Mouse (Mus musculus) embryonic stem cell, embryonic (primary cell): ENCODE results near the gene Rab34.

Experiments
- CTCF ChIA-PET, 4 experiments: fragments of 300-600 bp in 2 of 4; fragments of 350-600 bp in 2 of 4; sonication (Branson Sonifier 250); formaldehyde crosslinking; loops; one replicate each; lab custom pipeline; 2022; ENCODE audit warnings: inconsistent platforms in 2 of 4; lab: Charles Lee
- POLR2A ChIA-PET, 4 experiments: fragments of 300-600 bp in 2 of 4; fragments of 350-600 bp in 2 of 4; sonication (Branson Sonifier 250); formaldehyde crosslinking; loops; one replicate each; lab custom pipeline; 2022; ENCODE audit warnings: antibody characterized with exemption in 4 of 4, inconsistent platforms in 1 of 4; lab: Charles Lee

The Rab34 gene

GRCm38 (mm10) chr11:78188331-78189233 lies at the start of gene Rab34:
Rab34 (plus strand) TSS chr11:78188430.
- ChIA-PET POLR2A (interaction anchor here (0.5 to 14.4 kb wide), 61 partner anchors 5 to 501 kb away, joined by 3 to 254 read pairs (median 4); partner anchors contain the start of genes 2610507B11Rik (in 3 of the 4), Nek8 (in 3 of the 4), Tlcd1 (in 3 of the 4) and Fam222b (in 1 of the 4)), CTCF (interaction anchor here in 2 of 4 experiments (0.5 to 1.7 kb wide), 6 partner anchors 11 to 776 kb away, joined by 3 to 8 read pairs (median 4); partner anchors contain the start of genes Nek8 (in 1 of the 2) and Tlcd1 (in 1 of the 2))

GRCm38 (mm10) chr11:78140665-78141064 lies 47.6 kb upstream of the Rab34 start:
- POLR2A ChIA-PET: interaction anchor here in 2 of 4 experiments (0.7 to 2.4 kb wide), 15 partner anchors 9 to 60 kb away, joined by 3 to 11 read pairs (median 3); partner anchors contain the start of genes Eral1 (in 1 of the 2) and Fam222b (in 1 of the 2)
- CTCF ChIA-PET: interaction anchor here in 1 of 4 experiments (0.7 to 1.7 kb wide), 2 partner anchors 18 to 38 kb away, joined by 3 to 4 read pairs; no protein-coding TSS in a partner anchor

- ChIA-PET CTCF (interaction anchor here in 1 of 4 experiments (0.7 to 1.0 kb wide), 4 partner anchors 15 to 124 kb away, joined by 3 to 5 read pairs (median 4); no protein-coding TSS in a partner anchor), POLR2A (interaction anchor here (0.6 to 8.0 kb wide), 19 partner anchors 10 to 129 kb away, joined by 3 to 83 read pairs (median 4); no protein-coding TSS in a partner anchor)
These were observed 44.7 kb upstream of the Rab34 start for GRCm38 (mm10) chr11:78143520-78143919.

GRCm38 (mm10) chr11:78146168-78146567 lies 42.1 kb upstream of the Rab34 start:
- ChIA-PET POLR2A (interaction anchor here (0.7 to 8.0 kb wide), 45 partner anchors 9 to 252 kb away, joined by 3 to 83 read pairs (median 5); partner anchors contain the start of genes Eral1 (in 2 of the 4), Fam222b (in 2 of the 4), Flot2 (in 2 of the 4) and Nek8 (in 2 of the 4)), CTCF (interaction anchor here (0.6 to 4.3 kb wide), 25 partner anchors 8 to 675 kb away, joined by 3 to 23 read pairs (median 4); partner anchors contain the start of genes Fam222b (in 2 of the 4) and Eral1 (in 1 of the 4))

GRCm38 (mm10) chr11:78146707-78147543 lies 41.3 kb upstream of the Rab34 start:
- ChIA-PET POLR2A (interaction anchor here (0.6 to 8.0 kb wide), 43 partner anchors 9 to 253 kb away, joined by 3 to 83 read pairs (median 4); partner anchors contain the start of genes Eral1 (in 2 of the 4), Fam222b (in 2 of the 4), Flot2 (in 2 of the 4) and Nek8 (in 2 of the 4)), CTCF (interaction anchor here (0.6 to 4.3 kb wide), 19 partner anchors 9 to 178 kb away, joined by 3 to 23 read pairs (median 4); partner anchors contain the start of genes Eral1 (in 1 of the 4), Nek8 (in 1 of the 4) and Tlcd1 (in 1 of the 4))

GRCm38 (mm10) chr11:78151161-78151560 lies 37.1 kb upstream of the Rab34 start:
- POLR2A ChIA-PET: interaction anchor here in 3 of 4 experiments (0.6 to 2.0 kb wide), 7 partner anchors 12 to 324 kb away, joined by 3 to 7 read pairs (median 4); partner anchors contain the start of genes Eral1 (in 1 of the 3), Nek8 (in 1 of the 3), Rpl23a (in 1 of the 3) and Tlcd1 (in 1 of the 3)
- CTCF ChIA-PET: interaction anchor here in 1 of 4 experiments (1.2 kb wide), 1 partner anchor 48 kb away, joined by 9 read pairs; no protein-coding TSS in a partner anchor

- CTCF ChIA-PET: interaction anchor here in 2 of 4 experiments (0.5 to 0.6 kb wide), 2 partner anchors 168 to 439 kb away, joined by 3 to 6 read pairs; no protein-coding TSS in a partner anchor
- POLR2A ChIA-PET: interaction anchor here in 3 of 4 experiments (0.6 to 3.4 kb wide), 14 partner anchors 9 to 1013 kb away, joined by 3 to 18 read pairs (median 3); partner anchors contain the start of genes Rpl23a (in 2 of the 3), Eral1 (in 1 of the 3), Fam222b (in 1 of the 3) and Nek8 (in 1 of the 3)
These were observed 35.7 kb upstream of the Rab34 start for GRCm38 (mm10) chr11:78152299-78153231.

GRCm38 (mm10) chr11:78153778-78154177 lies 34.5 kb upstream of the Rab34 start:
- ChIA-PET CTCF (no interaction called here), POLR2A (interaction anchor here in 3 of 4 experiments (0.5 to 3.4 kb wide), 6 partner anchors 8 to 556 kb away, joined by 3 to 18 read pairs (median 4); partner anchors contain the start of genes Fam222b (in 1 of the 3) and Rpl23a (in 1 of the 3))

GRCm38 (mm10) chr11:78155674-78156073 lies 32.6 kb upstream of the Rab34 start:
- ChIA-PET CTCF (interaction anchor here in 2 of 4 experiments (0.7 to 2.4 kb wide), 4 partner anchors 16 to 702 kb away, joined by 3 to 12 read pairs (median 4); no protein-coding TSS in a partner anchor), POLR2A (interaction anchor here in 3 of 4 experiments (0.9 to 18.3 kb wide), 9 partner anchors 8 to 75 kb away, joined by 3 to 438 read pairs (median 4); partner anchors contain the start of genes Nek8 (in 2 of the 3), Rpl23a (in 2 of the 3), Tlcd1 (in 2 of the 3) and Eral1 (in 1 of the 3))

GRCm38 (mm10) chr11:78156156-78156699 lies 32.0 kb upstream of the Rab34 start:
- ChIA-PET POLR2A (interaction anchor here in 2 of 4 experiments (0.7 to 19.7 kb wide), 8 partner anchors 8 to 61 kb away, joined by 3 to 461 read pairs (median 4); partner anchors contain the start of genes Nek8 (in 2 of the 2), Rpl23a (in 2 of the 2), Tlcd1 (in 2 of the 2) and Fam222b (in 1 of the 2)), CTCF (interaction anchor here in 2 of 4 experiments (0.7 to 2.4 kb wide), 3 partner anchors 15 to 701 kb away, joined by 3 to 12 read pairs (median 5); no protein-coding TSS in a partner anchor)

- ChIA-PET POLR2A (interaction anchor here (0.6 to 19.7 kb wide), 21 partner anchors 8 to 177 kb away, joined by 3 to 461 read pairs (median 4); partner anchors contain the start of genes Rpl23a (in 3 of the 4), Nek8 (in 2 of the 4), Tlcd1 (in 2 of the 4) and Fam222b (in 1 of the 4)), CTCF (interaction anchor here (0.6 to 5.6 kb wide), 35 partner anchors 11 to 188 kb away, joined by 3 to 85 read pairs (median 4); partner anchors contain the start of genes Nek8 (in 2 of the 4), Tlcd1 (in 2 of the 4), Dhrs13 (in 1 of the 4) and Fam222b (in 1 of the 4))
These were observed 29.1 kb upstream of the Rab34 start for GRCm38 (mm10) chr11:78159096-78159495.

- CTCF ChIA-PET: interaction anchor here (0.6 to 5.6 kb wide), 25 partner anchors 11 to 188 kb away, joined by 3 to 85 read pairs (median 5); partner anchors contain the start of genes Nek8 (in 2 of the 4), Tlcd1 (in 2 of the 4), Dhrs13 (in 1 of the 4) and Eral1 (in 1 of the 4)
- POLR2A ChIA-PET: interaction anchor here (0.6 to 19.7 kb wide), 17 partner anchors 8 to 178 kb away, joined by 3 to 461 read pairs (median 4); partner anchors contain the start of genes Nek8 (in 2 of the 4), Rpl23a (in 2 of the 4), Tlcd1 (in 2 of the 4) and Phf12 (in 1 of the 4)
These were observed 28.7 kb upstream of the Rab34 start for GRCm38 (mm10) chr11:78159557-78159956.

GRCm38 (mm10) chr11:78160171-78160570 lies 28.1 kb upstream of the Rab34 start:
- CTCF ChIA-PET: interaction anchor here (0.6 to 5.6 kb wide), 13 partner anchors 10 to 189 kb away, joined by 3 to 85 read pairs (median 7); partner anchors contain the start of genes Nek8 (in 2 of the 4), Tlcd1 (in 2 of the 4) and Eral1 (in 1 of the 4)
- POLR2A ChIA-PET: interaction anchor here in 3 of 4 experiments (0.6 to 19.7 kb wide), 11 partner anchors 7 to 178 kb away, joined by 3 to 461 read pairs (median 5); partner anchors contain the start of genes Nek8 (in 2 of the 3), Rpl23a (in 2 of the 3), Tlcd1 (in 2 of the 3) and Phf12 (in 1 of the 3)
